Mouse (Mus musculus) liver, adult 2 months (tissue): ENCODE data around the gene Homer2. TPM values are rescaled to one million over a fixed set of nuclear protein-coding genes. Genes with fewer than 3 reads are reported as not detected.

Experiments
- DNase-seq: peaks from one replicate; pipeline ENCODE4 v3.0.0-alpha.2; 2011; ENCODE audit warnings: low read depth, low spot score; ENCODE audit errors: extremely low read depth
- H3K27ac ChIP-seq: fragments of 200-500 bp; replicated peaks from 2 replicates; pipeline ENCODE4 v1.5.1; 2012; ENCODE audit warnings: low read depth, mild to moderate bottlenecking, control low read depth, inconsistent platforms, low read length; ENCODE audit not compliant: insufficient read depth
- H3K27me3 ChIP-seq: fragments of 200-500 bp; 2 replicates; pipeline ENCODE4 v1.6.1; 2012; ENCODE audit warnings: mild to moderate bottlenecking, moderate library complexity, low read length, inconsistent platforms; ENCODE audit not compliant: control insufficient read depth, insufficient read depth
- H3K36me3 ChIP-seq: fragments of 200-500 bp; 2 replicates; pipeline ENCODE4 v1.6.1; 2012; ENCODE audit warnings: low read length, inconsistent platforms; ENCODE audit not compliant: control insufficient read depth, insufficient read depth
- H3K4me1 ChIP-seq: fragments of 200-500 bp; 2 replicates; pipeline ENCODE4 v1.6.1; 2011; ENCODE audit warnings: low read length; ENCODE audit not compliant: control insufficient read depth, insufficient read depth
- H3K4me3 ChIP-seq: fragments of 200-500 bp; 2 replicates; pipeline ENCODE4 v1.5.1; 2011; ENCODE audit warnings: low read depth, mild to moderate bottlenecking, control low read depth, low read length, moderate library complexity; ENCODE audit not compliant: insufficient read depth
- H3K79me2 ChIP-seq: fragments of 200-500 bp; 2 replicates; pipeline ENCODE4 v1.6.1; 2012; ENCODE audit warnings: inconsistent platforms, mild to moderate bottlenecking, low read length, moderate library complexity; ENCODE audit not compliant: control insufficient read depth, insufficient read depth
- H3K9ac ChIP-seq: fragments of 200-500 bp; 2 replicates; pipeline ENCODE4 v1.6.1; 2012; ENCODE audit warnings: low read depth, mild to moderate bottlenecking, control low read depth, inconsistent platforms, low read length
- CTCF ChIP-seq: fragments of 200-500 bp; IDR thresholded peaks from 2 replicates; pipeline ENCODE4 v1.5.1; 2011; ENCODE audit warnings: low read depth, low read length, control low read depth
- POLR2A ChIP-seq: fragments of 200-500 bp; IDR thresholded peaks from 2 replicates; pipeline ENCODE4 v1.6.1; 2011; ENCODE audit warnings: low read length, control low read depth; ENCODE audit not compliant: insufficient read depth; ENCODE audit errors: extremely low read depth
- WGBS: fragments of 180-500 bp; shearing (Covaris S2); methylation state at CpG from one replicate; pipeline ENCODE4 v1.1.7; 2018; 5-methylcytosine and 5-hydroxymethylcytosine counted together
- polyA plus RNA-seq: library from polyadenylated mRNA; depleted of rRNA; stranded (reverse); fragments of >200 nt; gene quantifications from 2 replicates; pipeline ENCODE4 v1.2.3, GENCODE M21; 2012
- total RNA-seq: library from RNA; depleted of rRNA; stranded (reverse); fragments of >200 nt; gene quantifications from 2 replicates; pipeline ENCODE4 v1.2.3, GENCODE M21; 2014

The Homer2 gene
- total and polyA plus RNA-seq, 2 experiments: 18.4 to 32.2 TPM

DNA sequence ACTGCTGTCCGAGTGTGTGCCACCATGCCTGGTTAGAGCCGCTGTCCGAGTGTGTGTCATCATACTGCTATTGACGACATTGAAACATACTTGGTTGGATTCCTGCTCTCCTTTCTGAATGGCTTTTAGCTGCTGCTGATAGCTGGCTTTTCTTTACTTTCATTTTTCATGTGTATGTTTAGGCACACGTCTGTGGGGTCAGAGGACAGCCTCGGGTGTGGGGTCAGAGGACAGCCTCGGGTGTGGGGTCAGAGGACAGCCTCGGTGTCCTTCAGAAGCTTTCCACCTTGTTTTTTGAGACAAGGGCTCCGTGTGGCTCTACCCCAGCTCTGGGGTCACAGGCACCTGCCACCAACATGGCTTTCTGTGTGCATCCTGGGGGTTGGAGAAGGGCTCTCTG lies 114.6 kb downstream of the Homer2 start:
- 12% methylated on average over 9 of the region's 9 CpGs for WGBS
- Histone ChIP-seq H3K36me3 (peaks cover 51% of the 10 kb centered on the region), H3K4me1 (peaks cover 36% of the 10 kb centered on the region), H3K4me3 (no peak overlapping the region), H3K79me2 (peaks cover 2% of the 10 kb centered on the region; the same call in 1 of the 2 replicates), H3K9ac (peak overlapping the region; percentile 26), H3K27ac (peak overlapping the region; percentile 83), H3K27me3 (no peaks in the 10 kb centered on the region)
- peak; percentile 85 for DNase-seq
- TF ChIP-seq POLR2A (no peak), CTCF (no peak)

GRCm38 (mm10) chr7:81587238-81587637 lies 120.1 kb downstream of the Homer2 start:
- Histone ChIP-seq H3K9ac (peak overlapping the region; percentile 28), H3K4me3 (no peak overlapping the region), H3K36me3 (peaks cover 44% of the 10 kb centered on the region), H3K4me1 (peaks cover 37% of the 10 kb centered on the region), H3K27me3 (no peaks in the 10 kb centered on the region), H3K79me2 (peaks cover 11% of the 10 kb centered on the region; the same call in 1 of the 2 replicates), H3K27ac (peak overlapping the region; percentile 93)
- no peak for TF ChIP-seq CTCF
- TF ChIP-seq POLR2A: no peak
- 30% methylated on average over 4 of the region's 4 CpGs for WGBS
- DNase-seq: peak; percentile 99

GRCm38 (mm10) chr7:81585326-81585725 lies 122.0 kb downstream of the Homer2 start:
- peaks cover 34% of the 10 kb centered on the region for H3K4me1 ChIP-seq
- WGBS: 29% methylated on average over 7 of the region's 7 CpGs
- peaks cover 11% of the 10 kb centered on the region; the same call in 1 of the 2 replicates for H3K79me2 ChIP-seq
- TF ChIP-seq CTCF (no peak), POLR2A (no peak)
- H3K36me3 ChIP-seq: peaks cover 30% of the 10 kb centered on the region
- H3K27me3 ChIP-seq: no peaks in the 10 kb centered on the region
- peak overlapping the region; percentile 94 for H3K27ac ChIP-seq
- DNase-seq: peak; percentile 85
- H3K9ac ChIP-seq: peak overlapping the region; percentile 13; the same call in 1 of the 2 replicates
- no peak overlapping the region for H3K4me3 ChIP-seq

- WGBS: 60% methylated on average over 3 of the region's 3 CpGs
- TF ChIP-seq CTCF (no peak), POLR2A (no peak)
- Histone ChIP-seq H3K4me1 (peaks cover 34% of the 10 kb centered on the region), H3K27ac (peak overlapping the region; percentile 12; the same call in 1 of the 2 replicates), H3K4me3 (no peak overlapping the region), H3K36me3 (peaks cover 38% of the 10 kb centered on the region), H3K79me2 (peaks cover 11% of the 10 kb centered on the region; the same call in 1 of the 2 replicates), H3K9ac (no peak overlapping the region), H3K27me3 (no peaks in the 10 kb centered on the region)
- DNase-seq: no peak
These were observed 123.8 kb downstream of the Homer2 start for GRCm38 (mm10) chr7:81583512-81583911.

- peaks cover 34% of the 10 kb centered on the region for H3K4me1 ChIP-seq
- peak overlapping the region; percentile 40; the same call in 1 of the 2 replicates for H3K27ac ChIP-seq
- H3K36me3 ChIP-seq: peaks cover 47% of the 10 kb centered on the region
- peak; percentile 58 for DNase-seq
- no peaks in the 10 kb centered on the region for H3K27me3 ChIP-seq
- H3K79me2 ChIP-seq: peaks cover 31% of the 10 kb centered on the region
- no peak overlapping the region for H3K9ac ChIP-seq
- WGBS: 27% methylated on average over 5 of the region's 5 CpGs
- TF ChIP-seq CTCF (no peak), POLR2A (no peak)
- no peak overlapping the region for H3K4me3 ChIP-seq
These were observed 128.0 kb downstream of the Homer2 start for GRCm38 (mm10) chr7:81579312-81579711.

GRCm38 (mm10) chr7:81578413-81578812 lies 128.9 kb downstream of the Homer2 start:
- no peak overlapping the region for H3K27ac ChIP-seq
- DNase-seq: no peak
- no peak for TF ChIP-seq CTCF
- TF ChIP-seq POLR2A: no peak
- no peak overlapping the region for H3K9ac ChIP-seq
- H3K27me3 ChIP-seq: no peaks in the 10 kb centered on the region
- peaks cover 32% of the 10 kb centered on the region for H3K4me1 ChIP-seq
- 86% methylated on average over 7 of the region's 7 CpGs for WGBS
- H3K4me3 ChIP-seq: no peak overlapping the region
- peaks cover 33% of the 10 kb centered on the region for H3K79me2 ChIP-seq
- H3K36me3 ChIP-seq: peaks cover 43% of the 10 kb centered on the region
